Mouse (Mus musculus) bone marrow, adult 2 months (tissue): ENCODE data around the gene Zmiz2.

Experiments
- CTCF ChIP-seq: fragments of 200-500 bp; IDR thresholded peaks from 2 replicates; pipeline ENCODE4 v1.5.1; 2011; ENCODE audit warnings: low read length, control low read depth; ENCODE audit not compliant: control insufficient read depth, insufficient read depth
- POLR2A ChIP-seq: fragments of 200-500 bp; IDR thresholded peaks from 2 replicates; pipeline ENCODE4 v1.6.1; 2011; ENCODE audit warnings: low read depth, mild to moderate bottlenecking, control low read depth, low read length, borderline replicate concordance; ENCODE audit not compliant: control insufficient read depth

GRCm38 (mm10) chr11:6440171-6440570 lies 51.3 kb downstream of the Zmiz2 start:
- TF ChIP-seq CTCF (no peak), POLR2A (no peak)
